Mouse (Mus musculus) liver, adult 2 months (tissue): ENCODE results near the gene Pfdn4. TPM values are rescaled to one million over a fixed set of nuclear protein-coding genes. Genes with fewer than 3 reads are reported as not detected.
A peak's percentile ranks its signal among the peaks of the same experiment; 100 is the strongest.

Experiments
- DNase-seq: peaks from one replicate; pipeline ENCODE4 v3.0.0-alpha.2; 2011; ENCODE audit warnings: low read depth, low spot score; ENCODE audit errors: extremely low read depth
- H3K27ac ChIP-seq: fragments of 200-500 bp; replicated peaks from 2 replicates; pipeline ENCODE4 v1.5.1; 2012; ENCODE audit warnings: low read depth, mild to moderate bottlenecking, control low read depth, inconsistent platforms, low read length; ENCODE audit not compliant: insufficient read depth
- H3K27me3 ChIP-seq: fragments of 200-500 bp; 2 replicates; pipeline ENCODE4 v1.6.1; 2012; ENCODE audit warnings: mild to moderate bottlenecking, moderate library complexity, low read length, inconsistent platforms; ENCODE audit not compliant: control insufficient read depth, insufficient read depth
- H3K36me3 ChIP-seq: fragments of 200-500 bp; 2 replicates; pipeline ENCODE4 v1.6.1; 2012; ENCODE audit warnings: low read length, inconsistent platforms; ENCODE audit not compliant: control insufficient read depth, insufficient read depth
- H3K4me1 ChIP-seq: fragments of 200-500 bp; 2 replicates; pipeline ENCODE4 v1.6.1; 2011; ENCODE audit warnings: low read length; ENCODE audit not compliant: control insufficient read depth, insufficient read depth
- H3K4me3 ChIP-seq: fragments of 200-500 bp; 2 replicates; pipeline ENCODE4 v1.5.1; 2011; ENCODE audit warnings: low read depth, mild to moderate bottlenecking, control low read depth, low read length, moderate library complexity; ENCODE audit not compliant: insufficient read depth
- H3K79me2 ChIP-seq: fragments of 200-500 bp; 2 replicates; pipeline ENCODE4 v1.6.1; 2012; ENCODE audit warnings: inconsistent platforms, mild to moderate bottlenecking, low read length, moderate library complexity; ENCODE audit not compliant: control insufficient read depth, insufficient read depth
- H3K9ac ChIP-seq: fragments of 200-500 bp; 2 replicates; pipeline ENCODE4 v1.6.1; 2012; ENCODE audit warnings: low read depth, mild to moderate bottlenecking, control low read depth, inconsistent platforms, low read length
- CTCF ChIP-seq: fragments of 200-500 bp; IDR thresholded peaks from 2 replicates; pipeline ENCODE4 v1.5.1; 2011; ENCODE audit warnings: low read depth, low read length, control low read depth
- POLR2A ChIP-seq: fragments of 200-500 bp; IDR thresholded peaks from 2 replicates; pipeline ENCODE4 v1.6.1; 2011; ENCODE audit warnings: low read length, control low read depth; ENCODE audit not compliant: insufficient read depth; ENCODE audit errors: extremely low read depth
- WGBS: fragments of 180-500 bp; shearing (Covaris S2); methylation state at CpG from one replicate; pipeline ENCODE4 v1.1.7; 2018; 5-methylcytosine and 5-hydroxymethylcytosine counted together
- polyA plus RNA-seq: library from polyadenylated mRNA; depleted of rRNA; stranded (reverse); fragments of >200 nt; gene quantifications from 2 replicates; pipeline ENCODE4 v1.2.3, GENCODE M21; 2012
- total RNA-seq: library from RNA; depleted of rRNA; stranded (reverse); fragments of >200 nt; gene quantifications from 2 replicates; pipeline ENCODE4 v1.2.3, GENCODE M21; 2014

The Pfdn4 gene
- total and polyA plus RNA-seq, 2 experiments, result 1.4 to 10.6 TPM

DNA sequence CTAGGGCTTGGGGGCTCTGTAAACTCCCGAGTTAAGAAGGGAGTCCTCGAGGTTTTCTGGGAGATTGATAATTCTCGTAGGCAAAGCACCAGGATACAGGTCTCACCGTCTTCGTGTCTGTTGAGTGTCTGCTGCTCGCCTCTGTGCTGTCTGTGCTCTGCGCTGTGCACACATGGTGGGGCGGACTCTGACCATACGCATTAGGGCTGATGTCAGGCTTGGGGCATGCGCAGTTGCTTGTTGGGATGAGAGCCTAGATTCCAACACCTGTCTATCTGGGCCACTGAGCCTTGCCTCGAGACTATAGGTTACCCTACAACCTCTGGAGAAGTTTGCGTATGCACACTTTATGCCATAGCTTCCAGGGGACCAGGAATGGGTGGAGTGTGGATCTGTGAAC lies 17.5 kb downstream of the Pfdn4 start:
- DNase-seq, result peak; percentile 22
- WGBS, result 49% methylated on average over 12 of the region's 12 CpGs
- H3K79me2 ChIP-seq, result peaks cover 10% of the 10 kb centered on the region; the same call in 1 of the 2 replicates
- TF ChIP-seq POLR2A (no peak), CTCF (no peak)
- H3K4me1 ChIP-seq, result peaks cover 4% of the 10 kb centered on the region; the same call in 1 of the 2 replicates
- no peak overlapping the region for H3K27ac ChIP-seq
- no peaks in the 10 kb centered on the region for H3K27me3 ChIP-seq
- H3K9ac ChIP-seq, result no peak overlapping the region
- H3K36me3 ChIP-seq, result peaks cover 5% of the 10 kb centered on the region; the same call in 1 of the 2 replicates
- no peak overlapping the region for H3K4me3 ChIP-seq

DNA sequence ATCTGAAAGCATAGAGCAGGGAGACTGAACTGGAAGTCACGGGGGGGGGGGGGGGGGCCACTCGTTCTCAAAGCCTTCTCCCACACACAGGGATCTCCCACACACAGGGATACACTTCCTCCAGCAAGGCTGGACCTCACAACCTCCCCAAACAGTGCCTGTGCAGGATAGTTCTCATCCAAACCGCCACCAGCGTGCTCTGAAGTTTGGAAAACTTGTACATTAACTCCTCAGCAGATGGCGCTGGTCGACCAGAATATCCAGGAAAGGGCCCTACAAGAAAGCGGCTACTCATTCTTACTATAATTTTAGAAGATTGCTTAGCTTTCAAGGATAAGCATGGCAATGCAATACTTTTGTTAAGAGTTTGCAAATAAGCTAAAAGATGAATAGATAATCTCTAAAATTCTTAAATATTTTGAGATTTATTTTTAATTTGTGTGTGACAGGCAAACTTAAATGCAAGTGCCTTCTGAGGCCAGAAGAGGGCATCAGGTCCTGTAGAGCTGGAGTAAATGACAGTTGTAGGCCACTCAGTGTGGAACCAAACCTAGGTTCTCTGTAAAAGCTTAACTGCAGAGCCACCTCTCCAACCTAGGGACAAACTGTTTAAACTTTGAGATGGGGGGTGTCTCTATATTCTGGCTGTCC lies 24.2 kb downstream of the Pfdn4 start:
- Histone ChIP-seq H3K4me3 (no peak overlapping the region), H3K27me3 (no peaks in the 10 kb centered on the region), H3K79me2 (no peaks in the 10 kb centered on the region), H3K27ac (no peak overlapping the region), H3K36me3 (peaks cover 7% of the 10 kb centered on the region; the same call in 1 of the 2 replicates), H3K4me1 (no peaks in the 10 kb centered on the region), H3K9ac (no peak overlapping the region)
- peak; percentile 47 for TF ChIP-seq CTCF
- no peak for TF ChIP-seq POLR2A
- 19% methylated on average over 7 of the region's 7 CpGs for WGBS
- DNase-seq, result peak; percentile 47

DNA sequence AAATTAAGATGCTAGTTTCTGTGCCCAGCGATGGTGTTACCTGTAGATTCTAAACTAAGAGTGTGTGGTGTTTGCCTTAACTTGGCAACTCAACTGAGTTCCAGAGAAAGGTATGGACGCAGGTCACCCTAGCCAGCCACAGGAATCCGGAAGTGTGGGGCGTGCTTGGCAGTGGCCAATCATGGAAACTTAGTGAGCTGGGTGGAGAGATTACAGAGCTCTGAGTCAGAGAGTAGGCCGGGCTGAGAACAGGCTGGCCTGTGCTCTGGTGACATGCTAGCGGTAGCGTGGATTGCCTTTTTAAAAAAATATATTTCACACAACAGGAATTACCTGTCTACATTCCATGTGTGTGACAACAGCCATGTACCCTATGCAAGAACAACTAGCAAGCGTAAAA lies 30.3 kb downstream of the Pfdn4 start:
- no peak for TF ChIP-seq CTCF
- TF ChIP-seq POLR2A, result no peak
- no peak for DNase-seq
- Histone ChIP-seq H3K27ac (no peak overlapping the region), H3K4me1 (no peaks in the 10 kb centered on the region), H3K4me3 (no peak overlapping the region), H3K79me2 (no peaks in the 10 kb centered on the region), H3K36me3 (no peaks in the 10 kb centered on the region), H3K27me3 (no peaks in the 10 kb centered on the region), H3K9ac (no peak overlapping the region)
- 79% methylated on average over 8 of the region's 8 CpGs for WGBS

DNA sequence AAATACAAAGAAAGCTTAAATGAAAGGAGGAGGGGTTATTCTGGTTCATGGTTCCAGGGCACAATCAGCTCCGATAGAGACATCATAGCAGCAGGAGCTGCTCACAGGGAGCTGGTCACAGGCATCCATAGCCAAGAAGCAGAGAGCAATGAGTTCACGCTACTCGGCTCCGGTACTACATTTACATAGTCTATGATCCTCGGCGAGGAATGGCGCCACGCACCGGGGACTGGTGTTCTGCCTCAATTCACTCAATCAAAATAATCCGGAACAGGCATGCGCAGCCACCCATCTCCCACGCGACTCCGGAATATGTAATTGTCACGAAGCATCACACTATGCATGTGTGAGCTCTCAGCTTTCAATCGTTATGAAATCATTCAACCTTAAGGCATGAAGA lies 31.8 kb downstream of the Pfdn4 start:
- Histone ChIP-seq H3K9ac (no peak overlapping the region), H3K27ac (no peak overlapping the region), H3K27me3 (no peaks in the 10 kb centered on the region), H3K36me3 (no peaks in the 10 kb centered on the region), H3K4me1 (no peaks in the 10 kb centered on the region), H3K79me2 (no peaks in the 10 kb centered on the region), H3K4me3 (no peak overlapping the region)
- 94% methylated on average over 16 of the region's 16 CpGs for WGBS
- TF ChIP-seq POLR2A (no peak), CTCF (no peak)
- DNase-seq, result no peak

DNA sequence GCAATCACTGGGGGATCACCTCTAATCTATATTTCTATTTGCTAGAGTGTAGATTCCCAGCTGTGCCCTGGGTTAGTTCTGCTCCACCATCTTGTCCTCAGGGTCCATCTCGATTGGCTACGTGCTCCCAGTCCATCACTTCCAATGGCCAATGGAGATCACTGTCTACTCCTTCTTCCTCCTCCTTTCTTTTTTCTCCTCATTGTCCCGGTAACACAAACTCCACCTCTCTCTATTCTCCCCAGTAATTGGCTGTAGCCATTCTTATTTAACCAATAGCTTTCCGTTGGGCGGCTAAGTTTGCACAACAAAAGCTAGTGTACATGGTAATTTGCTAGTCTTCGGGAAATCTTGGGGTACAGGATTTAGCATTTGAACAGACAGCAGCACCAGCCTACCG lies 33.5 kb downstream of the Pfdn4 start:
- no peak overlapping the region for H3K27ac ChIP-seq
- WGBS, result 92% methylated on average over 7 of the region's 7 CpGs

DNA sequence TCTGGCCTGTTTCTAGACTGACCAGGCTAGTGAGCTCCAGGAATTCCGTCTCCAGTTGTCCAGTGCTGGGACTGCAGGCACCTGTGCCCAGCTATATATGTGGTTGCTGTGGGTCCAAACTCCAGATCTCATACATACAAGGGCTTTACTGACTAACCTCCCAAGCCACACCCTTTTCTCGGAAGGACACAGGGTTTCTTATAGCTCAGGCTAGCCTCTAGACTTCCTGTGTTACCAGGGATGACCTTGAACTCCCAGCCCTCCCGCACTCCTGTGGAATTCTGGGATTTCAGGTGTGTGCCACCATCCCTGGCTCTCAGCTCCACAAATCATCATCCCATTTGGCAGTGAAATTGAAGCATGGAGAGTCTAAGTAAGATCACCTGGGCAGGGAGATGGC lies 34.0 kb downstream of the Pfdn4 start:
- TF ChIP-seq CTCF (no peak), POLR2A (no peak)
- H3K27me3 ChIP-seq, result no peaks in the 10 kb centered on the region
- WGBS, result 74% methylated on average over 3 of the region's 3 CpGs
- no peak overlapping the region for H3K9ac ChIP-seq
- H3K4me3 ChIP-seq, result no peak overlapping the region
- no peaks in the 10 kb centered on the region for H3K36me3 ChIP-seq
- H3K4me1 ChIP-seq, result no peaks in the 10 kb centered on the region
- no peak overlapping the region for H3K27ac ChIP-seq
- no peaks in the 10 kb centered on the region for H3K79me2 ChIP-seq
- DNase-seq, result no peak

More for the DNA sequence above, 33.5 kb downstream of the Pfdn4 start:
- Histone ChIP-seq H3K27me3 (no peaks in the 10 kb centered on the region), H3K36me3 (no peaks in the 10 kb centered on the region), H3K4me3 (no peak overlapping the region), H3K79me2 (no peaks in the 10 kb centered on the region), H3K9ac (no peak overlapping the region), H3K4me1 (no peaks in the 10 kb centered on the region)
- TF ChIP-seq POLR2A (no peak), CTCF (no peak)
- DNase-seq, result no peak
